Mouse (Mus musculus): Measurements from ENCODE around the gene Slit1.

- TF ChIP-seq CTCF (IDR thresholded peaks at IDR 0.05; ENCODE audit: insufficient read depth, low read length), result no peak
- TF ChIP-seq POLR2A (IDR thresholded peaks at IDR 0.05; ENCODE audit: borderline replicate concordance, extremely low read depth, low read depth, low read length), result no peak
These were observed 146.1 kb downstream of the Slit1 start for GRCm38 (mm10) chr19:41597170-41597894.
